Mouse (Mus musculus): ENCODE data around the gene Tub. TPM values are rescaled to one million over a fixed set of nuclear protein-coding genes. Genes with fewer than 3 reads are reported as not detected.

Gene Tub
- polyA plus RNA-seq, 1 experiment from 2014 or later, result 6.8 TPM

- Histone ChIP-seq H3K9me3 (ENCODE audit: control insufficient read depth, low read length) (no peaks in the 10 kb centered on the region), H3K27ac (replicated peaks; ENCODE audit: low read depth, low read length) (no peak overlapping the region), H3K4me2 (ENCODE audit: low read depth, low read length) (no peak overlapping the region), H3K36me3 (ENCODE audit: control insufficient read depth, insufficient read depth, low read length) (no peaks in the 10 kb centered on the region), H3K4me3 (ENCODE audit: low read depth, low read length) (no peak overlapping the region), H3K27me3 (replicated peaks; ENCODE audit: control insufficient read depth, insufficient read depth, low read length) (no peaks in the 10 kb centered on the region), H3K4me1 (ENCODE audit: control insufficient read depth, insufficient read depth, low read length) (no peaks in the 10 kb centered on the region), H3K9ac (ENCODE audit: low read depth, low read length) (no peak overlapping the region)
- ATAC-seq (ENCODE audit: low read depth), result no peak
- 66% methylated on average over 5 of the region's 5 CpGs for WGBS
- no peak for DNase-seq (ENCODE audit: low spot score)
Observed at GRCm38 (mm10) chr7:109072326-109072725, 122.2 kb downstream of the Tub start.

- ATAC-seq (ENCODE audit: low read depth), result no peak
- Histone ChIP-seq H3K36me3 (ENCODE audit: control insufficient read depth, insufficient read depth, low read length) (no peaks in the 10 kb centered on the region), H3K9ac (ENCODE audit: low read depth, low read length) (peak overlapping the region; percentile 58)
Observed at GRCm38 (mm10) chr7:109082269-109083112, 132.4 kb downstream of the Tub start.

GRCm38 (mm10) chr7:109083113-109083812 lies 133.1 kb downstream of the Tub start, which contains the start of gene Ric3:
Gene Ric3, minus strand, starts transcription at chr7:109083331.
- Histone ChIP-seq H3K27ac (replicated peaks; ENCODE audit: low read depth, low read length) (no peak within 1 kb of the TSS), H3K27me3 (replicated peaks; ENCODE audit: control insufficient read depth, insufficient read depth, low read length) (peaks cover 17% of the 10 kb centered on the region), H3K36me3 (ENCODE audit: control insufficient read depth, insufficient read depth, low read length) (no peaks in the 10 kb centered on the region), H3K4me2 (ENCODE audit: low read depth, low read length) (peak within 1 kb of the TSS; percentile 68), H3K4me3 (ENCODE audit: low read depth, low read length) (peak within 1 kb of the TSS; percentile 52), H3K9me3 (ENCODE audit: control insufficient read depth, low read length) (no peaks in the 10 kb centered on the region), H3K4me1 (ENCODE audit: control insufficient read depth, insufficient read depth, low read length) (0 out of 2 replicates have a peak, but pooled peaks cover 10% of the 10 kb centered on the region), H3K9ac (ENCODE audit: low read depth, low read length) (peak within 1 kb of the TSS; percentile 58)
- WGBS, result 5% methylated on average over 35 of the region's 50 CpGs
- DNase-seq (ENCODE audit: low spot score) (peak; percentile 37), ATAC-seq (ENCODE audit: low read depth) (peak; percentile 75)

More at GRCm38 (mm10) chr7:109082269-109083112, 132.4 kb downstream of the Tub start:
- H3K4me2 ChIP-seq (ENCODE audit: low read depth, low read length), result peak overlapping the region; percentile 68
- H3K9me3 ChIP-seq (ENCODE audit: control insufficient read depth, low read length), result no peaks in the 10 kb centered on the region
- no peak overlapping the region for H3K27ac ChIP-seq (replicated peaks; ENCODE audit: low read depth, low read length)
- peak overlapping the region; percentile 52 for H3K4me3 ChIP-seq (ENCODE audit: low read depth, low read length)
- H3K27me3 ChIP-seq (replicated peaks; ENCODE audit: control insufficient read depth, insufficient read depth, low read length), result peaks cover 17% of the 10 kb centered on the region
- WGBS, result 18% methylated on average over 12 of the region's 12 CpGs
- H3K4me1 ChIP-seq (ENCODE audit: control insufficient read depth, insufficient read depth, low read length), result 0 out of 2 replicates have a peak, but pooled peaks cover 10% of the 10 kb centered on the region
- DNase-seq (ENCODE audit: low spot score), result peak; percentile 76

DNA sequence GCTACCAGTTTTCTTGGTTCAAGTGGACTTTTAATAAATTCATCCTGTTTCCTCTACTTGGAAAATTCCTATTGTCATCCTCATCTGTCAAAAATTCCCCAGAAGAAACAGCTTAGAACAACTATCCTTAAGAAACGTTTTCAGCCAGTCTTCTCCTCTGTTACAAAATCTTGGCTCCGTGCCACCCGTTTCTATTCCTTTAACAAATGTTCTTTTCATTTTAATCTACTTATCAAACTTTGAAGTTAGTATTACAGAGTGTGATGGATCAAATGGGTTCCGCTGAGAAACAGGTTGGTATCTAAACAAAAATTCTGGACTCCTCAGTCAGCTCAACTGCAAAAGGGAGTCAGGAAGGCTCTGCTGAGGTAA lies 133.7 kb downstream of the Tub start:
- Histone ChIP-seq H3K9ac (ENCODE audit: low read depth, low read length) (no peak overlapping the region), H3K4me3 (ENCODE audit: low read depth, low read length) (no peak overlapping the region), H3K9me3 (ENCODE audit: control insufficient read depth, low read length) (no peaks in the 10 kb centered on the region), H3K4me1 (ENCODE audit: control insufficient read depth, insufficient read depth, low read length) (0 out of 2 replicates have a peak, but pooled peaks cover 10% of the 10 kb centered on the region), H3K27ac (replicated peaks; ENCODE audit: low read depth, low read length) (no peak overlapping the region), H3K4me2 (ENCODE audit: low read depth, low read length) (no peak overlapping the region), H3K36me3 (ENCODE audit: control insufficient read depth, insufficient read depth, low read length) (no peaks in the 10 kb centered on the region), H3K27me3 (replicated peaks; ENCODE audit: control insufficient read depth, insufficient read depth, low read length) (peaks cover 17% of the 10 kb centered on the region)
- ATAC-seq (ENCODE audit: low read depth) (no peak), DNase-seq (ENCODE audit: low spot score) (no peak)
- WGBS, result 75% methylated on average over 4 of the region's 4 CpGs

Other genes with a start within 250 kb of the Tub start
- 0.20 TPM in 1 of 2 replicates, not detected in the other for gene Olfr512, start 237.0 kb upstream of the Tub start, polyA plus RNA-seq (2014; fragmentation: Nextera tagmentation; extraction: Ambion mirVana)
- gene Olfr513, start 199.4 kb upstream of the Tub start, polyA plus RNA-seq (2014; fragmentation: Nextera tagmentation; extraction: Ambion mirVana), result 0.14 TPM in 1 of 2 replicates, not detected in the other
- gene Olfr514, start 124.3 kb upstream of the Tub start, polyA plus RNA-seq (2014; fragmentation: Nextera tagmentation; extraction: Ambion mirVana), result not detected in 2 replicates
- gene Olfr516, start 99.8 kb upstream of the Tub start, polyA plus RNA-seq (2014; fragmentation: Nextera tagmentation; extraction: Ambion mirVana), result 0.15 TPM in 1 of 2 replicates, not detected in the other
- not detected in 2 replicates for gene Olfr517, start 78.0 kb upstream of the Tub start, polyA plus RNA-seq (2014; fragmentation: Nextera tagmentation; extraction: Ambion mirVana)
- gene Olfr518, start 65.3 kb upstream of the Tub start, polyA plus RNA-seq (2014; fragmentation: Nextera tagmentation; extraction: Ambion mirVana), result 0.07 TPM in 1 of 2 replicates, not detected in the other
- not detected in 2 replicates for gene Olfr519, start 55.9 kb upstream of the Tub start, polyA plus RNA-seq (2014; fragmentation: Nextera tagmentation; extraction: Ambion mirVana)
- gene Nlrp10, start 20.2 kb upstream of the Tub start, polyA plus RNA-seq (2014; fragmentation: Nextera tagmentation; extraction: Ambion mirVana), result 0.08 and 0.13 TPM in 2 replicates
- gene Eif3f, start 15.9 kb upstream of the Tub start, polyA plus RNA-seq (2014; fragmentation: Nextera tagmentation; extraction: Ambion mirVana), result 107 and 110 TPM in 2 replicates
- gene Ric3, start 133.0 kb downstream of the Tub start, polyA plus RNA-seq (2014; fragmentation: Nextera tagmentation; extraction: Ambion mirVana), result 2.6 and 4.7 TPM in 2 replicates
- gene Lmo1, start 224.9 kb downstream of the Tub start, polyA plus RNA-seq (2014; fragmentation: Nextera tagmentation; extraction: Ambion mirVana), result 37.3 and 45.8 TPM in 2 replicates

All from embryonic facial prominence, embryonic 14.5 days (tissue).